Mouse (Mus musculus): ENCODE data around the gene Ppm1n.

GRCm38 (mm10) chr7:19227883-19228792 is 51.7 kb downstream of the Ppm1n start, which contains the start of gene Opa3:
- peak; percentile 45; the same call in 1 of the 2 replicates for TF ChIP-seq CTCF (IDR thresholded peaks at IDR 0.05; ENCODE audit: extremely low read depth, insufficient read length, insufficient replicate concordance, low read depth, low read length)
- peak; percentile 98 for TF ChIP-seq POLR2A (IDR thresholded peaks at IDR 0.05; ENCODE audit: low read depth, low read length)
